7 mouse cellular contexts compared by ENCODE assay signal in genomic region chr4:26346443-26347106, GRCm38 (mm10). TPM values are rescaled to one million over a fixed set of nuclear protein-coding genes. Genes with fewer than 3 reads are reported as not detected.
DNase-seq lines count a peak whose midpoint lies in the region; ATAC-seq and TF ChIP-seq lines count a peak whose summit lies in the region.

Gene Manea, minus strand, starts transcription at chr4:26346891.

- intact Hi-C loops in left cerebral cortex, postnatal 4 days (cut with DNase I), result no loop called here

- H3K4me1 ChIP-seq in embryonic facial prominence, embryonic 10.5 days, result peaks cover 8% of the 10 kb centered on the region; the same call in 1 of the 2 replicates
- H3K4me1 ChIP-seq in intestine, postnatal 0 days (replicated peaks; ENCODE audit: control insufficient read depth, insufficient read depth, low read length), result peaks cover 6% of the 10 kb centered on the region
- H3K4me1 ChIP-seq in midbrain, embryonic 12.5 days, result peaks cover 4% of the 10 kb centered on the region; the same call in 1 of the 2 replicates
- peaks cover 3% of the 10 kb centered on the region; the same call in 1 of the 2 replicates for H3K4me1 ChIP-seq in small intestine, adult 2 months (ENCODE audit: control insufficient read depth, insufficient read depth, insufficient read length, low read length)

- peak; percentile 97 for DNase-seq in adrenal gland, postnatal 10 days
- peak; percentile 94 for DNase-seq in embryonic facial prominence, embryonic 10.5 days (ENCODE audit: low spot score)
- DNase-seq in gonadal fat pad, adult 2 months (ENCODE audit: low read depth), result peak; percentile 22
- DNase-seq in left cerebral cortex, postnatal 4 days, result peak; percentile 94

- H3K27ac ChIP-seq in embryonic facial prominence, embryonic 10.5 days (replicated peaks), result peak within 1 kb of the TSS; percentile 98
- peak within 1 kb of the TSS; percentile 87 for H3K27ac ChIP-seq in intestine, postnatal 0 days (ENCODE audit: low read depth, low read length)
- H3K27ac ChIP-seq in midbrain, embryonic 12.5 days (replicated peaks), result peak within 1 kb of the TSS; percentile 91
- H3K27ac ChIP-seq in small intestine, adult 2 months (ENCODE audit: insufficient read depth, low read depth, low read length), result peak within 1 kb of the TSS; percentile 76

- no peaks in the 10 kb centered on the region for H3K9me3 ChIP-seq in embryonic facial prominence, embryonic 10.5 days
- H3K9me3 ChIP-seq in intestine, postnatal 0 days (ENCODE audit: control insufficient read depth), result no peaks in the 10 kb centered on the region
- H3K9me3 ChIP-seq in midbrain, embryonic 12.5 days, result no peaks in the 10 kb centered on the region

- ATAC-seq in intestine, postnatal 0 days, result peak; percentile 100
- ATAC-seq in midbrain, embryonic 12.5 days (ENCODE audit: low FRiP score, low read depth), result peak; percentile 97

- peak within 1 kb of the TSS; percentile 71 for H3K9ac ChIP-seq in intestine, postnatal 0 days (ENCODE audit: low read depth, low read length)
- peak within 1 kb of the TSS; percentile 83 for H3K9ac ChIP-seq in midbrain, embryonic 12.5 days (replicated peaks)

- WGBS in embryonic facial prominence, embryonic 10.5 days, result 1% methylated on average over 52 of the region's 52 CpGs
- under 1% methylated on average over 49 of the region's 52 CpGs for WGBS in intestine, postnatal 0 days
- under 1% methylated on average over 52 of the region's 52 CpGs for WGBS in midbrain, embryonic 12.5 days
- under 1% methylated on average over 52 of the region's 52 CpGs for WGBS in small intestine, adult 2 months

- TF ChIP-seq CTCF in intestine, postnatal 0 days (IDR thresholded peaks at IDR 0.05; ENCODE audit: low read depth), result peak; percentile 46
- TF ChIP-seq CTCF in small intestine, adult 2 months (IDR thresholded peaks at IDR 0.05; ENCODE audit: extremely low read depth, insufficient read length, insufficient replicate concordance, low read depth, low read length), result no peak

- no peaks in the 10 kb centered on the region for H3K27me3 ChIP-seq in embryonic facial prominence, embryonic 10.5 days (replicated peaks; ENCODE audit: low read depth, poor library complexity, severe bottlenecking)
- no peaks in the 10 kb centered on the region for H3K27me3 ChIP-seq in intestine, postnatal 0 days (replicated peaks; ENCODE audit: control insufficient read depth, insufficient read depth, low read length)
- H3K27me3 ChIP-seq in midbrain, embryonic 12.5 days, result no peaks in the 10 kb centered on the region
- H3K27me3 ChIP-seq in small intestine, adult 2 months (ENCODE audit: control insufficient read depth, insufficient read depth, low read length), result no peaks in the 10 kb centered on the region

- H3K4me2 ChIP-seq in intestine, postnatal 0 days (replicated peaks; ENCODE audit: low read depth), result peak within 1 kb of the TSS; percentile 75
- H3K4me2 ChIP-seq in midbrain, embryonic 12.5 days (replicated peaks), result peak within 1 kb of the TSS; percentile 61

- no peak for TF ChIP-seq POLR2A in small intestine, adult 2 months (IDR thresholded peaks at IDR 0.05; ENCODE audit: low read depth, low read length)

- H3K36me3 ChIP-seq in embryonic facial prominence, embryonic 10.5 days (replicated peaks), result peaks cover 5% of the 10 kb centered on the region; the same call in 1 of the 2 replicates
- H3K36me3 ChIP-seq in intestine, postnatal 0 days (ENCODE audit: control insufficient read depth, insufficient read depth), result no peaks in the 10 kb centered on the region
- no peaks in the 10 kb centered on the region for H3K36me3 ChIP-seq in midbrain, embryonic 12.5 days
- H3K36me3 ChIP-seq in small intestine, adult 2 months (ENCODE audit: control insufficient read depth, insufficient read depth, low read length), result no peaks in the 10 kb centered on the region

- H3K4me3 ChIP-seq in embryonic facial prominence, embryonic 10.5 days, result peak within 1 kb of the TSS; percentile 83
- peak within 1 kb of the TSS; percentile 82 for H3K4me3 ChIP-seq in intestine, postnatal 0 days (ENCODE audit: low read depth, low read length)
- peak within 1 kb of the TSS; percentile 81 for H3K4me3 ChIP-seq in midbrain, embryonic 12.5 days
- peak within 1 kb of the TSS; percentile 89 for H3K4me3 ChIP-seq in small intestine, adult 2 months (ENCODE audit: low read depth, low read length)

RNA-seq across cellular contexts. Expression of gene Manea, which starts in this region (rescaled TPM):
- total RNA-seq in adrenal gland, postnatal 10 days (2021), result 10 to 100 TPM; 23.0 to 24.9 TPM
- polyA plus RNA-seq in embryonic facial prominence, embryonic 10.5 days (2016; fragmentation: Nextera tagmentation; extraction: Ambion mirVana), result 18.9 and 19.0 TPM in 2 replicates
- polyA plus RNA-seq in gonadal fat pad, adult 2 months (2012; rRNA removed), result 5.8 and 8.5 TPM in 2 replicates
- polyA plus RNA-seq in intestine, postnatal 0 days (2015; fragmentation: Nextera tagmentation; extraction: Ambion mirVana), result 5.0 and 5.8 TPM in 2 replicates
- 10 to 100 TPM; 33.1 to 42.2 TPM for total RNA-seq in left cerebral cortex, postnatal 4 days (2021)
- polyA plus RNA-seq in midbrain, embryonic 12.5 days (2016; fragmentation: Nextera tagmentation; extraction: Ambion mirVana), result 21.1 and 24.1 TPM in 2 replicates
- polyA plus RNA-seq in small intestine, adult 2 months (2012; rRNA removed), result 6.7 and 13.8 TPM in 2 replicates

Comparison
In these comparisons a context has a peak if more than half of its experiments do, and no peak if none do; other contexts are left out.
1. Peak in every context shown above with its lines: DNase-seq, ATAC-seq, H3K4me3 ChIP-seq and H3K27ac ChIP-seq.
2. DNase-seq: peak in every context shown above with its lines; median percentile 97 in adrenal gland, postnatal 10 days; 94 in embryonic facial prominence, embryonic 10.5 days; 94 in left cerebral cortex, postnatal 4 days; 22 in gonadal fat pad, adult 2 months.